Mouse (Mus musculus): ENCODE data around the gene Fgfr2.

- TF ChIP-seq CTCF (conservative IDR thresholded peaks at IDR 0.05; ENCODE audit: low read length) (no peak), NANOG (IDR thresholded peaks at IDR 0.05; ENCODE audit: borderline replicate concordance, low read length) (no peak)
Measured at GRCm38 (mm10) chr7:130648061-130648460, 2475.1 kb downstream of the Fgfr2 start.

All from E14TG2a.4 (cell line).